Mouse (Mus musculus) ES-Bruce4 (cell line): ENCODE data around the gene Dync1i1.

ENCODE experiments used
- CTCF ChIP-seq: IDR thresholded peaks from one replicate; pipeline ENCODE4 v1.8.1; 2011; ENCODE audit warnings: low read depth, low read length
- EP300 ChIP-seq: IDR thresholded peaks from 2 replicates; pipeline ENCODE4 v1.6.1; 2011; ENCODE audit warnings: low read depth, low read length; ENCODE audit not compliant: insufficient read depth
- POLR2A ChIP-seq: IDR thresholded peaks from one replicate; pipeline ENCODE4 v1.8.1; 2011; ENCODE audit warnings: low read length; ENCODE audit not compliant: insufficient read depth

- TF ChIP-seq CTCF (no peak), POLR2A (no peak), EP300 (no peak)
Measured at GRCm38 (mm10) chr6:6067201-6067600, 341.8 kb downstream of the Dync1i1 start.
